Mouse (Mus musculus) spleen, adult 2 months (tissue): ENCODE data around the gene Slfn9. TPM values are rescaled to one million over a fixed set of nuclear protein-coding genes. Genes with fewer than 3 reads are reported as not detected.

ENCODE experiments used
- DNase-seq, 2 experiments: peaks; one replicate each; pipeline versions ENCODE4 v3.0.0 to v3.0.0-alpha.2; 2012 to 2021; ENCODE audit warnings: low spot score in 2 of 2, low read depth in 1 of 2
- H3K27ac ChIP-seq: fragments of 200-500 bp; 2 replicates; pipeline ENCODE4 v1.5.1; 2012; ENCODE audit warnings: low read length, inconsistent platforms; ENCODE audit not compliant: insufficient read depth
- H3K27me3 ChIP-seq: fragments of 200-500 bp; 2 replicates; pipeline ENCODE4 v1.6.1; 2012; ENCODE audit warnings: mild to moderate bottlenecking, moderate library complexity, low read length, inconsistent platforms; ENCODE audit not compliant: control insufficient read depth, insufficient read depth
- H3K36me3 ChIP-seq: fragments of 200-500 bp; 2 replicates; pipeline ENCODE4 v1.6.1; 2012; ENCODE audit warnings: mild to moderate bottlenecking, low read length, inconsistent platforms; ENCODE audit not compliant: control insufficient read depth, insufficient read depth
- H3K4me1 ChIP-seq: fragments of 200-500 bp; 2 replicates; pipeline ENCODE4 v1.6.1; 2011; ENCODE audit warnings: inconsistent platforms; ENCODE audit not compliant: control insufficient read depth, insufficient read depth, insufficient read length
- H3K4me3 ChIP-seq: fragments of 200-500 bp; 2 replicates; pipeline ENCODE4 v1.5.1; 2011; ENCODE audit warnings: mild to moderate bottlenecking, inconsistent platforms; ENCODE audit not compliant: insufficient read depth, insufficient read length; ENCODE audit errors: extremely low read depth
- CTCF ChIP-seq: fragments of 200-500 bp; IDR thresholded peaks from 2 replicates; pipeline ENCODE4 v1.5.1; 2011; ENCODE audit warnings: mild to moderate bottlenecking, inconsistent platforms; ENCODE audit not compliant: insufficient read depth, insufficient read length, insufficient replicate concordance; ENCODE audit errors: extremely low read depth
- POLR2A ChIP-seq: fragments of 200-500 bp; IDR thresholded peaks from 2 replicates; pipeline ENCODE4 v1.6.1; 2011; ENCODE audit warnings: low read depth, low read length, inconsistent platforms
- WGBS: fragments of 180-500 bp; shearing (Covaris S2); methylation state at CpG from one replicate; pipeline ENCODE4 v1.1.7; 2018; 5-methylcytosine and 5-hydroxymethylcytosine counted together
- polyA plus RNA-seq: library from polyadenylated mRNA; depleted of rRNA; stranded (reverse); fragments of >200 nt; gene quantifications from 2 replicates; pipeline ENCODE4 v1.2.3, GENCODE M21; 2012

Slfn9 gene
- polyA plus RNA-seq, 1 experiment, result 1.6 TPM

- Histone ChIP-seq H3K4me1 (peaks cover 4% of the 10 kb centered on the region; the same call in 1 of the 2 replicates), H3K4me3 (no peak overlapping the region), H3K36me3 (peaks cover 12% of the 10 kb centered on the region), H3K27ac (no peak overlapping the region), H3K27me3 (no peaks in the 10 kb centered on the region)
- WGBS, result 74% methylated on average over 10 of the region's 10 CpGs
- no peak for TF ChIP-seq CTCF
- TF ChIP-seq POLR2A, result no peak
- no peak for DNase-seq
These were observed 34.7 kb downstream of the Slfn9 start for GRCm38 (mm10) chr11:82956925-82957324.

GRCm38 (mm10) chr11:82954631-82955030 is 37.0 kb downstream of the Slfn9 start:
- DNase-seq, result no peak
- Histone ChIP-seq H3K27me3 (no peaks in the 10 kb centered on the region), H3K4me3 (no peak overlapping the region), H3K27ac (no peak overlapping the region), H3K4me1 (peaks cover 3% of the 10 kb centered on the region; the same call in 1 of the 2 replicates), H3K36me3 (peaks cover 6% of the 10 kb centered on the region)
- TF ChIP-seq CTCF (no peak), POLR2A (no peak)
- WGBS, result 77% methylated on average over 6 of the region's 6 CpGs

GRCm38 (mm10) chr11:82952612-82953542 is 38.8 kb downstream of the Slfn9 start:
- peaks cover 5% of the 10 kb centered on the region; the same call in 1 of the 2 replicates for H3K4me1 ChIP-seq
- 14% methylated on average over 9 of the region's 9 CpGs for WGBS
- H3K27ac ChIP-seq, result peak overlapping the region; percentile 87
- no peaks in the 10 kb centered on the region for H3K27me3 ChIP-seq
- H3K36me3 ChIP-seq, result peaks cover 5% of the 10 kb centered on the region
- TF ChIP-seq CTCF, result no peak
- TF ChIP-seq POLR2A, result no peak
- peak overlapping the region; percentile 68 for H3K4me3 ChIP-seq
- DNase-seq, result peak; percentile 63 to 73

GRCm38 (mm10) chr11:82951865-82952611 is 39.6 kb downstream of the Slfn9 start:
- no peaks in the 10 kb centered on the region for H3K27me3 ChIP-seq
- H3K27ac ChIP-seq, result peak overlapping the region; percentile 87
- WGBS, result 1% methylated on average over 28 of the region's 28 CpGs
- no peak for TF ChIP-seq CTCF
- no peak for TF ChIP-seq POLR2A
- peaks cover 5% of the 10 kb centered on the region; the same call in 1 of the 2 replicates for H3K4me1 ChIP-seq
- H3K36me3 ChIP-seq, result peaks cover 1% of the 10 kb centered on the region; the same call in 1 of the 2 replicates
- peak overlapping the region; percentile 68 for H3K4me3 ChIP-seq
- peak in 1 of 2 experiments; percentile 48 for DNase-seq

- Histone ChIP-seq H3K27me3 (no peaks in the 10 kb centered on the region), H3K27ac (peak within 1 kb of the TSS; percentile 87), H3K36me3 (0 out of 2 replicates have a peak, but pooled peaks cover 1% of the 10 kb centered on the region), H3K4me3 (peak within 1 kb of the TSS; percentile 68), H3K4me1 (peaks cover 5% of the 10 kb centered on the region; the same call in 1 of the 2 replicates)
- WGBS, result 55% methylated on average over 10 of the region's 10 CpGs
- no peak for TF ChIP-seq CTCF
- no peak for TF ChIP-seq POLR2A
- no peak for DNase-seq
These were observed 40.7 kb downstream of the Slfn9 start, which contains the start of gene Slfn5 for GRCm38 (mm10) chr11:82950736-82951481. Gene Slfn5 (plus strand): TSS chr11:82951349.

- H3K27me3 ChIP-seq, result no peaks in the 10 kb centered on the region
- H3K4me1 ChIP-seq, result peaks cover 5% of the 10 kb centered on the region; the same call in 1 of the 2 replicates
- H3K27ac ChIP-seq, result peak overlapping the region; percentile 13; the same call in 1 of the 2 replicates
- TF ChIP-seq CTCF, result no peak
- no peak for TF ChIP-seq POLR2A
- no peaks in the 10 kb centered on the region for H3K36me3 ChIP-seq
- 90% methylated on average over 9 of the region's 9 CpGs for WGBS
- no peak overlapping the region for H3K4me3 ChIP-seq
- no peak for DNase-seq
These were observed 42.6 kb downstream of the Slfn9 start for GRCm38 (mm10) chr11:82949036-82949435.
